Mouse (Mus musculus): ENCODE measurements around the gene Btnl4. TPM values are rescaled to one million over a fixed set of nuclear protein-coding genes. Genes with fewer than 3 reads are reported as not detected.
"Not testable (repeated sequence)": the region's sequence is repeated elsewhere in the genome, so short reads cannot be mapped to it uniquely, and the experiment has no call there.

The Btnl4 gene
- 0.14 TPM in 1 of 2 replicates, not detected in the other for polyA plus RNA-seq (2015; fragmentation: Nextera tagmentation; extraction: Ambion mirVana)

- H3K4me1 ChIP-seq (ENCODE audit: control insufficient read depth, low read depth, low read length); H3K4me3 ChIP-seq (ENCODE audit: low read depth, low read length); H3K36me3 ChIP-seq (ENCODE audit: control insufficient read depth, insufficient read depth); H3K9ac ChIP-seq (ENCODE audit: low read depth, low read length); H3K9me3 ChIP-seq (replicated peaks; ENCODE audit: control insufficient read depth, low read length); ATAC-seq (ENCODE audit: low read depth); H3K27ac ChIP-seq (ENCODE audit: low read length); H3K4me2 ChIP-seq (ENCODE audit: low read depth, low read length); H3K27me3 ChIP-seq (ENCODE audit: control insufficient read depth, insufficient read depth, low read depth, low read length): not testable (repeated sequence)
- WGBS (ENCODE audit: insufficient replicate concordance): 58% methylated on average over 4 of the region's 5 CpGs
These were observed at the start of gene Btnl4 for GRCm38 (mm10) chr17:34477238-34478013. TSS of gene Btnl4 (minus strand) at chr17:34477318.

- Histone ChIP-seq H3K27ac (ENCODE audit: low read length) (no peak overlapping the region), H3K4me2 (ENCODE audit: low read depth, low read length) (no peak overlapping the region), H3K27me3 (ENCODE audit: control insufficient read depth, insufficient read depth, low read depth, low read length) (no peaks in the 10 kb centered on the region; the same call in 1 of the 2 replicates), H3K9ac (ENCODE audit: low read depth, low read length) (no peak overlapping the region), H3K4me1 (ENCODE audit: control insufficient read depth, low read depth, low read length) (no peaks in the 10 kb centered on the region), H3K36me3 (ENCODE audit: control insufficient read depth, insufficient read depth) (no peaks in the 10 kb centered on the region), H3K4me3 (ENCODE audit: low read depth, low read length) (no peak overlapping the region), H3K9me3 (replicated peaks; ENCODE audit: control insufficient read depth, low read length) (no peaks in the 10 kb centered on the region)
- 15% methylated on average over 1 of the region's 1 CpGs for WGBS (ENCODE audit: insufficient replicate concordance)
- ATAC-seq (ENCODE audit: low read depth): no peak
These were observed 41.9 kb upstream of the Btnl4 start for GRCm38 (mm10) chr17:34519001-34519400.

GRCm38 (mm10) chr17:34518571-34518970 is 41.5 kb upstream of the Btnl4 start:
- not testable (repeated sequence) for H3K27ac ChIP-seq (ENCODE audit: low read length); H3K4me1 ChIP-seq (ENCODE audit: control insufficient read depth, low read depth, low read length); H3K27me3 ChIP-seq (ENCODE audit: control insufficient read depth, insufficient read depth, low read depth, low read length); H3K4me3 ChIP-seq (ENCODE audit: low read depth, low read length); H3K36me3 ChIP-seq (ENCODE audit: control insufficient read depth, insufficient read depth); ATAC-seq (ENCODE audit: low read depth); H3K9me3 ChIP-seq (replicated peaks; ENCODE audit: control insufficient read depth, low read length); H3K9ac ChIP-seq (ENCODE audit: low read depth, low read length); H3K4me2 ChIP-seq (ENCODE audit: low read depth, low read length)
- WGBS (ENCODE audit: insufficient replicate concordance): 42% methylated on average over 3 of the region's 3 CpGs

DNA sequence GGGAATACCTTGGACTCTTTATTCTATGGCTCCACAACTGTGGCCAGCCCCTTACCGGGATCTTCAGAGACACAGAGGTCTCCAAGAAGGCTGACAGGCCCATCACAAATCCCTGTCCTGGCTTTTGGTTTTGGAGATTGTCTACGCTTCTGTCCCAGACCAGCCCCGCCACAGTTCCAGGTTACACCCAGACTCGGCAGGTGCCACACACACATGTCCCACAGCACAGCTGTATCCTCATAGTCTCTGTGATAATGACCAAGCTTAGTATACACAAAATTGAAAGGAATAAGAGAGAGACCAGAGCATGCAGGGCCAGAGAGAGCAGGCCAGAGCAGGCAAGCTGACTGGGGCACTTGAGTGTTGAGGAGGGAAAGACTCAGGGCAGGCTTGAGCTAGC is 40.7 kb upstream of the Btnl4 start:
- no peaks in the 10 kb centered on the region for H3K36me3 ChIP-seq (ENCODE audit: control insufficient read depth, insufficient read depth)
- no peak overlapping the region for H3K27ac ChIP-seq (ENCODE audit: low read length)
- no peak for ATAC-seq (ENCODE audit: low read depth)
- no peaks in the 10 kb centered on the region; the same call in 1 of the 2 replicates for H3K27me3 ChIP-seq (ENCODE audit: control insufficient read depth, insufficient read depth, low read depth, low read length)
- 68% methylated on average over 4 of the region's 4 CpGs for WGBS (ENCODE audit: insufficient replicate concordance)
- H3K9me3 ChIP-seq (replicated peaks; ENCODE audit: control insufficient read depth, low read length): no peaks in the 10 kb centered on the region
- no peak overlapping the region for H3K9ac ChIP-seq (ENCODE audit: low read depth, low read length)
- no peaks in the 10 kb centered on the region for H3K4me1 ChIP-seq (ENCODE audit: control insufficient read depth, low read depth, low read length)
- H3K4me2 ChIP-seq (ENCODE audit: low read depth, low read length): no peak overlapping the region
- H3K4me3 ChIP-seq (ENCODE audit: low read depth, low read length): no peak overlapping the region

DNA sequence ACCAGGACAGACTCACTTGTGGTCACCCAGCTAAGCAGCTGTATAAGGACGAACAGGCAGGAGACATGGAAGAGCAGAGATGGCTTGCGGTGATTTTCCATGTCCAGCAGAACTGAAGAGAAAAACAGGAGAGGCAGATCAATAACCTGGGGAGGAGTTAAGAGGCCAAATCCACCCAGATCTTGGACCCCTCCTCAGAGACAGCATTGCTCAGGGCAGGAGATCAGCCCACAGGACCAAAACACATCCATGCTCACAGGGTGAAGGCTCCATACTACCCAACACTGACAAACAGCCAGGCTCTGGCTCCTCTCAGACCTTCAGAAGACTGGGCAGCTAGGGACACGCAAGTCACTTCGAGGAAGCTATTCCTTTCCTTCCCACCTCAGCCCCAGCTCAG is 40.1 kb upstream of the Btnl4 start, which contains the start of gene Btnl6:
TSS of gene Btnl6 (minus strand) at position 101 of the 400 bp plus-strand sequence.
- Histone ChIP-seq H3K4me1 (ENCODE audit: control insufficient read depth, low read depth, low read length) (no peaks in the 10 kb centered on the region), H3K4me2 (ENCODE audit: low read depth, low read length) (no peak within 1 kb of the TSS)
- no peak for ATAC-seq (ENCODE audit: low read depth)

GRCm38 (mm10) chr17:34516514-34516913 is 39.4 kb upstream of the Btnl4 start:
- Histone ChIP-seq H3K4me1 (ENCODE audit: control insufficient read depth, low read depth, low read length) (no peaks in the 10 kb centered on the region), H3K4me3 (ENCODE audit: low read depth, low read length) (no peak overlapping the region), H3K9ac (ENCODE audit: low read depth, low read length) (no peak overlapping the region), H3K27me3 (ENCODE audit: control insufficient read depth, insufficient read depth, low read depth, low read length) (no peaks in the 10 kb centered on the region; the same call in 1 of the 2 replicates), H3K4me2 (ENCODE audit: low read depth, low read length) (no peak overlapping the region), H3K9me3 (replicated peaks; ENCODE audit: control insufficient read depth, low read length) (no peaks in the 10 kb centered on the region), H3K36me3 (ENCODE audit: control insufficient read depth, insufficient read depth) (no peaks in the 10 kb centered on the region), H3K27ac (ENCODE audit: low read length) (no peak overlapping the region)
- 59% methylated on average over 2 of the region's 2 CpGs for whole genome bisulfite sequencing (ENCODE audit: insufficient replicate concordance)
- no peak for ATAC-seq (ENCODE audit: low read depth)

More for the DNA sequence above, 40.1 kb upstream of the Btnl4 start, which contains the start of gene Btnl6:
- Histone ChIP-seq H3K27me3 (ENCODE audit: control insufficient read depth, insufficient read depth, low read depth, low read length) (no peaks in the 10 kb centered on the region; the same call in 1 of the 2 replicates), H3K4me3 (ENCODE audit: low read depth, low read length) (no peak within 1 kb of the TSS), H3K36me3 (ENCODE audit: control insufficient read depth, insufficient read depth) (no peaks in the 10 kb centered on the region), H3K9ac (ENCODE audit: low read depth, low read length) (no peak within 1 kb of the TSS), H3K9me3 (replicated peaks; ENCODE audit: control insufficient read depth, low read length) (no peaks in the 10 kb centered on the region), H3K27ac (ENCODE audit: low read length) (no peak within 1 kb of the TSS)
- 63% methylated on average over 4 of the region's 4 CpGs for WGBS (ENCODE audit: insufficient replicate concordance)

DNA sequence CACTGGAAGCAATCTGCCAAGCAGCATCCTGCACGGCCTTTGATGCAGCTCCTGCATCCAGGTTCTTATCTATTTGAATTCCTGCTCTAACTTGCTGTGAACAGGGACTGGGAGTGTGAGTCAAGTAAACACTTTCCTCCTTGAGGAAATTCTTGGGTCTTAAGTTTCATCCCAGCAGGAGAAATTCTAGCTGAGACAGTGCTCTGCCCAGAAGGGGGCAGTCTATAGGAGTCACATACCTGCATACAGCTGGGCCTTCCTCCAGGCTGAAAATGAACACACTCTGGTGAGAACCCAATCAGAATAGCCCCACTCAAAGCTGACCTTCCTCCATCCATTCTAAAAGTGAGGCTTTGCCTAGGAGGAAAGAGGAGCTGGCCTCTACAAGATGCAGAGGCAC is 34.6 kb upstream of the Btnl4 start:
- H3K4me2 ChIP-seq (ENCODE audit: low read depth, low read length); H3K27me3 ChIP-seq (ENCODE audit: control insufficient read depth, insufficient read depth, low read depth, low read length); ATAC-seq (ENCODE audit: low read depth); H3K27ac ChIP-seq (ENCODE audit: low read length); H3K36me3 ChIP-seq (ENCODE audit: control insufficient read depth, insufficient read depth); H3K4me1 ChIP-seq (ENCODE audit: control insufficient read depth, low read depth, low read length); H3K9me3 ChIP-seq (replicated peaks; ENCODE audit: control insufficient read depth, low read length); H3K9ac ChIP-seq (ENCODE audit: low read depth, low read length); H3K4me3 ChIP-seq (ENCODE audit: low read depth, low read length): not testable (repeated sequence)
- WGBS (ENCODE audit: insufficient replicate concordance): 31% methylated on average over 1 of the region's 1 CpGs

GRCm38 (mm10) chr17:34507591-34507990 is 30.5 kb upstream of the Btnl4 start:
- H3K4me2 ChIP-seq (ENCODE audit: low read depth, low read length): no peak overlapping the region
- H3K9ac ChIP-seq (ENCODE audit: low read depth, low read length): no peak overlapping the region
- H3K4me3 ChIP-seq (ENCODE audit: low read depth, low read length): no peak overlapping the region
- no peak for ATAC-seq (ENCODE audit: low read depth)
- no peaks in the 10 kb centered on the region for H3K4me1 ChIP-seq (ENCODE audit: control insufficient read depth, low read depth, low read length)
- H3K9me3 ChIP-seq (replicated peaks; ENCODE audit: control insufficient read depth, low read length): no peaks in the 10 kb centered on the region
- H3K27ac ChIP-seq (ENCODE audit: low read length): no peak overlapping the region
- no peaks in the 10 kb centered on the region for H3K36me3 ChIP-seq (ENCODE audit: control insufficient read depth, insufficient read depth)
- H3K27me3 ChIP-seq (ENCODE audit: control insufficient read depth, insufficient read depth, low read depth, low read length): no peaks in the 10 kb centered on the region

- 59% methylated on average over 2 of the region's 4 CpGs for WGBS (ENCODE audit: insufficient replicate concordance)
- ATAC-seq (ENCODE audit: low read depth); H3K27me3 ChIP-seq (ENCODE audit: control insufficient read depth, insufficient read depth, low read depth, low read length); H3K27ac ChIP-seq (ENCODE audit: low read length); H3K4me2 ChIP-seq (ENCODE audit: low read depth, low read length); H3K4me1 ChIP-seq (ENCODE audit: control insufficient read depth, low read depth, low read length); H3K9me3 ChIP-seq (replicated peaks; ENCODE audit: control insufficient read depth, low read length); H3K9ac ChIP-seq (ENCODE audit: low read depth, low read length); H3K4me3 ChIP-seq (ENCODE audit: low read depth, low read length); H3K36me3 ChIP-seq (ENCODE audit: control insufficient read depth, insufficient read depth): not testable (repeated sequence)
These were observed 20.6 kb upstream of the Btnl4 start for GRCm38 (mm10) chr17:34497726-34498125.

All from liver, embryonic 16.5 days (tissue).